Mouse (Mus musculus): ENCODE measurements around the gene Hoxd9.

Gene Hoxd9

DNA sequence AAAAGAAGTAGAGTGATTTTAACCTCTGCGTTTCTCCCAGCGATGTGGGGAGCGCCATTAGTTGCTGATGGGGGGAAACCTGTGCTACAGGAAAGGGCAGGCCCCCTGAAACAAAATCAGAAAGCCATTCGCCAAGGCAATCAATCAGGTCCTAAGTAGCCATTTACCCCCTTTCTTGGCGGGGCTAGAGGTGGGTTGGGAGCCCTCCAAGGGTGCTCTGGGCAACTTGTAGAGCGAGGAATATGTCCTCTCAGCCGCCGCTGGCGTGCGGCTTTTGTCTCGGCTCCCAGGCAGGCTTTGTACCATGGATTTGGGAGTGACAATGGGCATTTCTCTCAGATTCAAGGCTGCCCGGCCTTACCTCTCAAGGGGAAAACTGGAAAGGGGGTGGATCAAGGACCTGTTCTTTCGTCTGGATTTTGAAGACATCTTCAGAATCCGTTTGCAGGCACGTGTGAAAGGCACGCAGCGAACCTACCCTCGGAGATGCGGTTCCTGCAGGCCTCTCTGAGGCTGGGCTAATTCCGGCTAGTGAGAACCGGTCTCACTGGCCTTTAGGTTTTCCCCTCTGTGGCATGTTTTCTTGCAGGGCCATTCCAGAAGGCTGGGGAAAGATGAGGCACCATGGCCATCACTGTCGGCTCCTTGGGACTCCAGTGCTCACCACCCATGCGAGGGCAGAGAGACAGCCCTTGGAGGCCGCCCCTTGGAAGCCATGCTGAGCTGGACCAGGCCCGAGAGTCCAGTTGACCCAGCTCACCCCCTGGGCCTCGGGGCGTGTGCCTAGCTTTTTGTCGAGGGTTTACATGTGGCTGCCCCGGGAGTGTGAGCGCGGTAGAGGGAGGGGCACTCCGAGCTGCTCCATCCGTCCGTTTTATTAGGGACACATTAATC, 838 bp upstream of the Hoxd9 start:
- no peak for DNase-seq (ENCODE audit: low read depth, low spot score)

DNA sequence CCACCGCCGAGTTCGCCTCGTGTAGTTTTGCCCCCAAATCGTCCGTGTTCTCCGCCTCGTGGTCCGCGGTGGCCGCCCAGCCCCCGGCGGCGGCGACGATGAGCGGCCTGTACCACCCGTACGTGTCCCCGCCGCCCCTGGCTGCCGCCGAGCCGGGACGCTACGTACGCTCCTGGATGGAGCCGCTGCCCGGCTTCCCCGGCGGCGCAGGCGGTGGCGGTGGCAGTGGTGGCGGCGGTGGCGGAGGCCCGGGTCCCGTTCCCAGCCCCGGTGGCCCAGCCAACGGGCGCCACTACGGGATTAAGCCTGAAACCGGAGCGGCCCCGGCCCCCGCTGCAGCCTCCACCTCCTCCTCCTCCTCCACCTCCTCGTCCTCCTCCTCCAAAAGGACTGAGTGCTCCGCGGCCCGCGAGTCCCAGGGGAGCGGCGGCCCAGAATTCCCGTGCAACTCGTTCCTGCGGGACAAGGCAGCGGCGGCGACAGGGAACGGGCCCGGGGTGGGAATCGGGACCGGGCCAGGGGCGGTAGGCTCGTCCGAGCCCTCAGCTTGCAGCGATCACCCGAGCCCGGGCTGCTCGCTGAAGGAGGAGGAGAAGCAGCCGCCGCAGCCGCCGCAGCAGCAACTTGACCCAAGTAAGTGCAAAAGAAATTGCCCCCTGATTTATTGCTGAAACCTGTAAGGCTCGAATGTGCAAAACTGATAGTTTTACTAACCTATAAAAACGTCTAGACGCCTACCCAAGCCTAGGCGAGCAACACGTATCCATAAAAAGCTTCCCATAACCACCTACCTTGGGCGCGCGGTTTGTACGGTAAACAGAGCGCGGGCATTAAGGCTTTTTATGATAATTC, 900 bp downstream of the Hoxd9 start:
- no peak for DNase-seq (ENCODE audit: low read depth, low spot score)

DNA sequence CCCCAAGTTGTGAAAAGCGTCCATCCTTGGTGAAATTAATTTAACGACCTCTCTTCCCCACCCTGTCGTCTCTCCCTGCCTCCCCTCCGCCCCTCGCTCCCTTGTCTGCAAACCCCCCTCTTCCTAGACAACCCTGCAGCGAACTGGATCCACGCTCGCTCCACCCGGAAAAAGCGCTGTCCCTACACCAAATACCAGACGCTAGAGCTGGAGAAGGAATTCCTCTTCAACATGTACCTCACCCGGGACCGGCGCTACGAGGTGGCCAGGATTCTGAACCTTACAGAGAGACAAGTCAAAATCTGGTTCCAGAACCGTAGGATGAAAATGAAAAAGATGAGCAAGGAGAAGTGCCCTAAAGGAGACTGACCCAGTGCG, 1.5 kb downstream of the Hoxd9 start:
- no peak for DNase-seq (ENCODE audit: low read depth, low spot score)

DNA sequence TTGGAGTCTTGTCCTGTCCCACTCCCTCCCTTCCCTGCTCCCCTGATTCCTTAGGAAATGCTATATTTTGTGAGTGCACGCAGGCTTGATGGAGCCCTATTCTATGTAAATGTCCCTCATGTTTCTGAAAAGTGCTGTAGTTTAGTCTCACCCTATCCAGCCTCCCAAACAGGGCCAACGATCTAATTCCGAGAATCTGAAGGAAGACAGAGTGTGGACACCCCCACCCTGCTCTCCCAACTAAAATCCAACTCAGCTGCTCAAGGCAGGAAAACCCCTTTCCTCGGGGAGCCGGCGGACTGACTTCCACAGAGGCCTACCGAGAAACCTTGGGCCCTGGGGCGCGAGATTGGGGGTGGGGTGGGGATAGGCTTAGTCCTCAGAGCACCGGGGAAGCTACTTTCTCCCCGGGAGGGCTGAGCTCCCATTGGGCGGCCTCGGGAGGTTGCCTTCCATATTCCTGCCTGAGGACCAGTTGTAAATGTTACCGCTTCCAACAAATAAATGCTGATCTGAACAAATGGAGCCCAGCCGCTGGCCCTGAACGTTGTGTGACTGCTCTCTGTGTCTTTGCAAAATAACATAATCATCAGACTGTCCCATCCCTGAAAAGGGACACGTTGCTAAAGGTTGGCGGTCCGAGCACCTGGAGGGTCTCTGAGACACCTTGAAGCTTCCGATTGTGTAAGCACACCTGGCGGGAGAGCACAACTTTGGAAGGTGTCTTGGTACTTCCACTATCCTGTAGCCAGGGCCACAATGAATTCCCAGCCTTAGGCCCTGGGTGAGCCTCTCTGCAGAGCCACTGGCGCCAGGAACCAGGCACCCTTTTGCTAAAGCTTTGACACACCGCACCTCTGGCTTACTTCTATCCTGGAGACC, 2.4 kb downstream of the Hoxd9 start:
- DNase-seq (ENCODE audit: low read depth, low spot score): no peak

DNA sequence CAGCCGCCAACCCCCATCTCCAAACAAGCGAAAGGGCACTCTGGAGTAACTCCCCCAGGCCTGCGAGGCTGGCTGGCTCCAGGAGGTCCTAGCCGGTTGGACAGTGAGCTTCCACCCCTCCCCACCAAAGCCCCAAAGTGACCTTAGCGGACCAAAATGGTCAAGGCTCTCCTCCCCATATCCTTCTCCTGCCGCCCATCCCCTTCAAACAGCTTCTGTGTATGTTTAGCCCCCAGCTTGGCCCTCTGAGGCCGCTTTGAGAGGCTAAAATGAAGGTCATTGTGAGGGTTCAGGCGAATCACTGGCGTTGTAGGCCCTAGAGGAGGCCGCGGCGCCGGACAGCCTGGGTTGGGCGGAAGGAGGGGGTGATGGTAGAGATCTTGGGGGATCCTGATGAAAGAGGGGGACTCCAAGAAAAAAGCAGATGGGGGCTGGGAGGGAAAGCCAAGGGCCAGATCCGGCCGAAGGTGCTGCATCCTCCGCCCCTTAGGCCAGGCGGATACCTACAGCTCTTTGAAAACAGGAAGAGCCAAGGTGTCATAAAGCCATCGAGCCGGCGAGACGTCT, 3.1 kb downstream of the Hoxd9 start:
- DNase-seq (ENCODE audit: low read depth, low spot score): no peak

DNA sequence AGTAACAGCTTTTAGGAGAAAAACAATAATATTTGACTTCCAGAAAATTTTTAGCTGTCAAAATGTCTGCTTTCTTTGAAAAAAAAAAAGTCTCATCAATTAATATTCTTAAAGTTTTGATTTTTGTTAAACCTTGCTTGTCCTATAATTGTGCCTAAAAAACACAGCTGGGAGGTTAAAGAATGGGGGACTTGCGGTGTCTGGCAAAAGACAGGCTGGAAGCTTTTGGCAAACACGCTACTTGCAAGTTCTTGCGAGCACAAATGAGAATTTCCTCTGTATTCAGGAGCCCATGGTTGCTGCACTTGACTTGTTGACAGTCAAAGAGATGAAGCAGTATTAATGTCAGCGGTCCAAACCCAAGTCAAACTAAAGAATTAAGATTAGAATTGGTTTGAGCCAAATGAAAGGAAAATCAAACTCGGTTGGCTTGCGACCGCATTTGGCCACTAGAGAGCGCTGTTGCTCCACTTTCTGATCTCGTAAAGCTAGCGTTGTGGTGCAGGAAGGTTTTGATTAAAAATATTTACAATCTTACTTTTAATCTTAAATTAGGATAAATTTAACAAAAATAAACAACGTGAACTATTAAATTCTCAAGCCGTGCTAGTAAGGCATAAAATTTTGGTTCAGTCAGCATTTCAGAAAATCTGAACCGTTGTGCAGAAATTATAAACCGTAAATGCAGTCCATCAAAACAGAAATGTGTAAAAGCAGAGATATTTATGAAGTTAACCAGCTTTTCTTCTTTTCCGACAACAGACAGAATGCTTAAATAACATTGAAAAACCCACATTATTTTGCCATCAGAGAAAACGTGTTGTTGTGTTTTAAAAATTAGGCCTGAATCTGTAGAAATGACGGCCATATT, 4.7 kb downstream of the Hoxd9 start:
- peak; percentile 51 for DNase-seq (ENCODE audit: low read depth, low spot score)

DNA sequence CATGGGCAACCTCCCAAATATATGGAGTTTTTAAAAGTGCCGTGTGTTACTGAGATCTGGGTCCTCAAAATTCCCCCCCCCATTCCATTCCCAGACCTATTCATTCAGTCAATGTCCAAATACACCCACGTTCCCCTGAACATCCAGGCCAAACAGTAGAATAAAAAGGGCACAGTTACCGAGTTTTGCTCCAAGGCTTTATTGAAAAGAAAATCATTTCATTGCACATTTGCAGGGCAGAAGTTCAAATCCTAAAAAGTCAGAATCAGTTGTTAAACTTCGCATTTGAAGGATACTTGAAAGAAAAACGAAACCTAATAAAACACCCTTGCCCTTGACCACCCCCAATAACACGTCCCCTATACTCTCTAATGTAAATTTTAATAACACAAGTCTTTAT, 5.3 kb downstream of the Hoxd9 start:
- no peak for DNase-seq (ENCODE audit: low read depth, low spot score)

DNA sequence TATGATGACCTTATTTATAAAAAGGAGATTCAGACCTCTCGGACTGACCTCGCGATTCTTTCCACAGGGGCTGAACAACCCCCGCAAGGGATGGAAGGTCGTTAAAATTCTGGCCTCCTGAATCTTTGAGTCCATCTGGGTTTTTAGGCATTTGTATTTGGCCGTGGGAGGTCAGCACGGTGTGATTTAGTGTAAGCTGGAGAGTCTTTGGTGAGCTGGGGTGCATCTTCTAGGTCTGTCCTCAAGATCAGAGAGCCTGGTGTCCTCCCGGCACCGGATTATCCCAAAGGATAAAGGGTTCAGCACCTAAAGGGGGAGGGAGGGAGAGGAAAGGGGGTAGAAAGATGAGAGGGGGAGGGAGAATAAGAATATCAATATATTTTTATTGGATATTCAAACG, 5.8 kb downstream of the Hoxd9 start:
- DNase-seq (ENCODE audit: low read depth, low spot score): no peak

DNA sequence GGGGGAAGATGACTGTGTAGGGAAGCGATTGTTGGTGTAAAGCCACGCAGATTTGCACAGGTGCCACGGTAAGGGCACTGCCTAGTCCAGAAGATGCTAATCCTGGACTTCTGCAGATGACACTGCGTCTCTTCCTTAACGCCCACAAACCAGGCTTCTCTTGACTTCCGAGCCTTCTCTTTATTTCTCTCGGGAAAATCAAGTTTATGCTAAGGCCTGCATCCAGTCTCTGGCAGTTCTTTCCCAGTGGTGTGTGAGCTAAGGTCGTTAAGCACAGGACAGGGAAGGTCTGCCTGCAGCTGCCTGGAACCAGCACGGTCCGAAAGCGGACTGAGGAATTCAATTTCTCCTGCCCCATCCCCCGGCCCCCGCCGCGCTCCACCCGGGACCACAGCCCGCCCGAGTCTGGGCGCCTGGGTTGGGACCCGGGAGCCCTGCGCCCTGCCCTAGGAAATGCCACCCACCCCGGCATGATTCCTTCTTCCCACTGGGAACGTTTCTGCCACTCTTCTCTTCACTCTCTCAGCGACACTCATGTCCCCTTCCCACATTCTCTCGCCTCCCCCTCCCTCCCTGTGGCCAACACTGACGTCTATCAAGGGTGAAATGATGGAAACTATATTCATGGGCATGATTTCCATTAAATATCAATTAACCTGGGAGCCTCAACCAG, 6.3 kb downstream of the Hoxd9 start:
- no peak for DNase-seq (ENCODE audit: low read depth, low spot score)

DNA sequence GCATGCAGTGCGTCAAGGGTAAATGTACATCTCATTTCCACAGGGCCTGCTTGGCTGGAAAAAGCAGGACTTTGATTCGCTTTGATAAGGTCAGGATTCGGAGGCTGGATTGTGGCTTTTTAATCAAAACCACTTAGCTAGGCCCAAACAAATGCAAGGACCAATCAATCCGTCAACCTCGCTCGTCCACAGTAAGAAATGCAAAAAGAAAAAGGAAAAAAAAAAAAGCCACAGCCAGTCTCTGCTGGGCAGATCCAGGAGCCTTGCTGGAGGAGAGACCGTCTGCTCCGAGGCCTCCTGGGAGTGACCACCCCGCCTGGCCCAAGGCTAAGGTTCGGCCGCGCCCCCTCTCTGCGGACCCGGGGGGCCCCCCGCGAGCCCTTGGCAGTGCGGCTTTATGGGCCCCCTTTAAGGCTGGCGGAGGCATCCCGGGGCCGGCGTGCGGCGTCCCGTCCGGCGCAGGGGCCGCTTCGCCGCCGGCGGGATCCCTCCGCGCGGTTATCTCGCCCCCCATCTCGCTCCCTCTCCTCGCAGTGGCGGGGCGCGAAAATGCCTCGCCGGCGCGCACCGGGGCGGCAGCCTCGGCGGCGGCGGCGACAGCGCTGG, 7.0 kb downstream of the Hoxd9 start, which contains the start of gene Hoxd8:
Gene Hoxd8 (plus strand): TSS at position 223 of the 606 bp plus-strand sequence.
- no peak for DNase-seq (ENCODE audit: low read depth, low spot score)

DNA sequence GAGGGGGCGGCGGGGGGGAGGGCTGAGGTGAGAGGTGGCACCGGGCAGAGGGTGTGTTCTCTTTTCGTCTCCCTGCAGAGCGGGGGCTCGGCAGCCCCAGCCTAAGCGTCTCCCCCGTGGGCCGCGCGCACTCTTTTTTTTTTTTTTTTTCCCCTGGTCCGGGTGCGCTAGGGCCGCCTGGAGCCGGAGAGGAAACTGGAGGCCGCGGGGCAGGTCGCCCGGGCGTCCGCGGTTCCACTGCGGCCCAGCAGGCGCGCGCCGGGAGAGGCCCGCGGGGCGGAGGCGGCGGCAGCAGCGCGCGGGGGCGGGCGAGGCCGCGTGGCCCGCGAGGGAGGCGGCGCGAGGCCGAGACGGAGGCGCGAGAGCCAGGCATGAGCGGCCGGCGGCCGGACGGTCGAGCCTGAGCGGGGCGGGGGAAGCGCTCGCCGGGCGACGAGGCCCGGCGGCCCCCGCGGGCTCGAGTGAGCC, 7.5 kb downstream of the Hoxd9 start:
- DNase-seq (ENCODE audit: low read depth, low spot score): no peak

DNA sequence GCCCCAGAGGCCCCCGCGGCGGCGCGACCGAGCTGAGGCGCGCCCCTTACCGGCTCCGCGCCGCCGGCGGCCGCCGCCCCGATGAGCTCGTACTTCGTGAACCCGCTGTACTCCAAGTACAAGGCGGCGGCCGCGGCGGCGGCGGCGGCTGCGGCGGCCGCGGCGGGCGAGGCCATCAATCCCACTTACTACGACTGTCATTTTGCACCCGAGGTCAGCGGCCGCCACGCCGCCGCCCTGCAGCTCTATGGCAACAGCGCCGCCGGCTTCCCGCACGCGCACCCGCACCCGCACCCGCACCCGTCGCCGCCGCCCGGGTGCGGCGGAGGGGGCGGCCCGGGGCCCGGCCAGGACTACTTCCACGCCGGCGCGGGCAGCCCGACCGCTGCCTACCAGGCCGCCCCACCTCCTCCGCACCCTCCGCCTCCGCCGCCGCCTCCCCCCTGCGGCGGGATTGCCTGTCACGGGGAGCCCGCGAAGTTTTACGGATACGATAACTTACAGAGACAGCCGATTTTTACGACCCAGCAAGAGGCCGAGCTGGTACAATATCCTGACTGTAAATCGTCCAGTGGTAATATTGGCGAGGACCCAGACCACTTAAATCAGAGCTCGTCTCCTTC, 8.1 kb downstream of the Hoxd9 start:
- DNase-seq (ENCODE audit: low read depth, low spot score): peak; percentile 27

DNA sequence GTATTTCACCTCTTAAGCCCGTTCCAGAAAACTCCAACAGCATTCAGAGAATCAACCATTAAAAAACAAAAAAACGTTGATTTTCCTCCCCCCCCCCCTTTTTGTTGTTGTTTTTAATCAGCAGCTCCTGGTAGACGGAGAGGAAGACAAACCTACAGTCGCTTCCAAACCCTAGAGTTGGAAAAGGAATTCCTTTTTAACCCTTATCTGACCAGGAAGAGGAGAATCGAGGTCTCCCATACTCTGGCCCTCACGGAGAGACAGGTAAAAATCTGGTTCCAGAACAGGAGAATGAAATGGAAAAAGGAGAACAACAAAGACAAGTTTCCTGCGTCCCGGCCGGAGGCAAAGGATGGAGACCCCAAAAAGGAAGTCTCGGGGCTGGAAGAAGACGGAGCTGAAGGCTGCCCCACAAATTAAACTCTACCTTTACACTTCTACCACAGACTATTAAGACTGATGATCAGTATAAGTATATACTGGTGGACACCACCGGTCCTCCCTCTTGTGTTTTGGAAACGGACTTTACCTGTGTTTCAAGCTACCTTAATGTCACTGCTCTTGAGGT, 8.9 kb downstream of the Hoxd9 start:
- DNase-seq (ENCODE audit: low read depth, low spot score): no peak

DNA sequence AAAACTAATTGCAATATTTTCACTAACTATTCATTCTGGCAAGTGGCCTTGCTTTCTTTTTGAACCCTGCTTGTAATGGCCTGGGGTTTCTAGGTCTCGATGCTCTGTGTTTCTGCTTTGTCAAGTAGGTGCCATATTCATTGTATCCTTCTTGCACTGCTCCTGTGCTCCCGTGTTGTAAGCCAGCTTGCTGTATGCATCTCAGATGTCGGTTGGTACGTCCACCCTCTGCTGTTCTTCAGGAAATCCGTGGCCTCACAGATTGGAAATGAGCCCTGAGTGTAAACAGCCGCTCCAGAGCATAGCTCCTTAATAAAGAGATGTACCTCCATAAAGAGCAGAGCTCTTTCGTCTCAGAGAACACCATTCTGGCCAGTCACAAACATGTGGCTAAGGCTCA, 10.1 kb downstream of the Hoxd9 start:
- DNase-seq (ENCODE audit: low read depth, low spot score): no peak

DNA sequence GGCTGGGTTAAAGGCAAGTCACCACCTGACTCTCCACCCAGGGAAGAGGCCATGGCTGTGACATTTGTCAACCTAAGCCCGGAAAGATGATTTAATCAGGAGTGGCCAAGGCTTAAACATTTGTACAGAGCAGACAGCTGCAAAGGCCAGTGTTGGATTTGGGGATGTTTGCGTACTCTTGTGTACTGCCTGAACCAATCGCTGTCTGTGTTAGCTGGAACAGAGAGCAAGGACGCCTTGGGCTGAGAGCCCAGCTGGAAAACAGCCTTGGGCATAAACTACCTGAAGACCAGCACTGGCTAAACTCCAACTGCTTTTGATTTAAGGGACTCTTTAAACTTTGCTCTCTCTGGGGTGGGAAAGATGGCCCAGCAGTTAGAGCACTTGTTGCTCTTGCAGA, 11.1 kb downstream of the Hoxd9 start:
- DNase-seq (ENCODE audit: low read depth, low spot score): no peak

DNA sequence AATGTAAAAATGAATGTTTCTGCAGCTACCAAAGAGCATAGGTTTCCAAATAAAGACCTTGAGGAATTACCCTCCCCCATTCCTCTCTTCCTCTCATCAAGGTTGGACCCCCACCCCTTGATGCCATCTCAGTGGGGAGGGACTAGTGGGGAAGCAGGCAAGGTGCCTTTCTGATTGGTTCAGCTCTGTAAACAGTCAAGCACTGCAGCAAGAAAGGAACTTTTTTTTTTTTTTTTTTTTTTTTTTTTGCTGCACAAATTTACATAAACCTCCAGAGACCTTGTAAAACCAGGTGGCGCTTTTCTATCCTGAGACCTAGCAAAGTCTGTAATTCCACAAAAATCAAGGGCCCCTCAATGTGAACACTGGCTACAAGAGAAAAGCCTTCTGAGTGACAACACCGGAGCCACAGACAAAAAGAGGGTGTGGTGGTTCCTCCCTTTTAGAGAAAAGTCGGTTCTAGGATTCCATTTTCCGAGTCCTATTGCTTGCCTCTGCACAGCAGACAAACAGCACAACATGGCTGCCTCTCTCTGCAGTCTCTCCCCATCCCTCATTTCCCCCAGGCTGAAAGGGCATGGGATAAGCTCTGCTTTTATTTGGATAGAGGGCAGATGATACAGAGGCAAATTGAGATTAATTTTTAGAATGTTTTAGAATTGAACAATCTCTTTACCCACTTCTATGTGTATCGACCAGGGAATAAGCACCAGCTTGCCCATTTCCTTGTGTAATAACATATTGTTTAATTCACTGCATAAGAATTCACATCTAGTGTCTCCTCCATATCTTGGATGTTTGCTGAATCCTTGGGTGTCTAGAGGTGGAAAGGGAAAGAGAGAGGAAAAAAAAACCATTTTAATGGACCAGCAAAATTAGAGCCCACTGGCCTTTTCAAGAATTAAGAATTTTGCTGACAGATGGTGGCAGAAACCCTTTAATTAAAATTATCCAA, 12.2 kb downstream of the Hoxd9 start:
- no peak for DNase-seq (ENCODE audit: low read depth, low spot score)

DNA sequence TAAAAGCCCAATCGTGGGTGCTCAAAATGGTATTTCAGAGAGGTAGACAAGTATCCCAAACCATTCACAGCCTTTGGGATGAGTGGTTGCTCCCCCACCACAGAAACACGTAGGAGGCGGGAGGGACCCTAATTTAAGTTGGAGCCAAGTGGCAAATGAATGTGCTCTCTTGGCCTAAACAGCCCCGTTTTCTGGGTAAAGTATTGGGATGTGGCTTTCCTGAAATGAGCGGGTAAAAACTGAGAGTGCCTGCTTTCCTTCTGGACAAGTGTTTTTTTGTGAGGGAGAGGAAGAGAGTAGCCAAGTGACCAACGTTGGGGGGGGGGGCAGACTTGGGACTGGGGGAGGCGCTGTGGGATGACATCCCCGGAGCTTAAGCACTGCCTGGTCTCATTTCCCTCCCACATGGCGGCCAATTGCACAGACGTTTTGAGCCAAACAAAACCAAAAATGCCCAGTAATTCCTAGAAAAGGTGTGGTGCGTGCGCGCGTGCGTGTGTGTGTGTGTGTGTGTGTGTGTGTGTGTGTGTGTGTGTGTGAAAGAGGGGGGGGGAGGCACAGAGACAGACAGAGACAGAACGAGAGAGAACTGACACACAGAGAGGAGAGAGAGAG, 13.5 kb downstream of the Hoxd9 start:
- no peak for DNase-seq (ENCODE audit: low read depth, low spot score)
